Mouse (Mus musculus) E14TG2a.4 (cell line): Measurements from ENCODE around the gene Majin.

Source experiments
- CTCF ChIP-seq: conservative IDR thresholded peaks from 2 replicates; pipeline ENCODE4 v1.5.1; 2014; ENCODE audit warnings: low read length
- POU5F1 ChIP-seq: IDR thresholded peaks from 2 replicates; pipeline ENCODE4 v1.6.1; 2014; ENCODE audit warnings: low read length, borderline replicate concordance

DNA sequence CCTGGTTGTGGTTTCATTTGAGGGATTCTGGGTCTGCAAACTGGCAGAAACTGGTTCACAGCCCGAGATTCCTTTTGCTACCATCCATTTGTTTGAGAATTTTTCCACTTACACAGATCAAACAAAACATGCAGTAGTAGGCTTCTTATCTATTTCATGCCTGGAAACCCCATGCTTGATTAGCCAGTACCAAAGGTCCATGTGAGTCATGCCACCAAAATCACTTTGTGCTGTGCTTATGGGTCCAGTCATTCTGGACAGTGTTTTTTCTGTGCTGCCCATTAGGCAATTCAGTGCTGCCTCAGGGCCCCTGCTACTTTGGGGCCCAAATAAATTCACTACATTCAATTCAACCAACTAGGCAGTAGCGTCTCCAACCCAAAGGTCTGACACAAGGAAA lies 20.1 kb downstream of the Majin start:
- TF ChIP-seq CTCF: no peak
- TF ChIP-seq POU5F1: no peak
